Mouse (Mus musculus) G1E (cell line): ENCODE data around the gene Ipcef1.

Experiments used
- CTCF ChIP-seq: IDR thresholded peaks from 2 replicates; pipeline ENCODE4 v1.5.1; 2012; ENCODE audit warnings: low read depth, low read length, inconsistent platforms, mixed read lengths
- GATA2 ChIP-seq: IDR thresholded peaks from 2 replicates; pipeline ENCODE4 v1.6.1; 2012; ENCODE audit warnings: low read depth, low read length, inconsistent platforms, borderline replicate concordance

DNA sequence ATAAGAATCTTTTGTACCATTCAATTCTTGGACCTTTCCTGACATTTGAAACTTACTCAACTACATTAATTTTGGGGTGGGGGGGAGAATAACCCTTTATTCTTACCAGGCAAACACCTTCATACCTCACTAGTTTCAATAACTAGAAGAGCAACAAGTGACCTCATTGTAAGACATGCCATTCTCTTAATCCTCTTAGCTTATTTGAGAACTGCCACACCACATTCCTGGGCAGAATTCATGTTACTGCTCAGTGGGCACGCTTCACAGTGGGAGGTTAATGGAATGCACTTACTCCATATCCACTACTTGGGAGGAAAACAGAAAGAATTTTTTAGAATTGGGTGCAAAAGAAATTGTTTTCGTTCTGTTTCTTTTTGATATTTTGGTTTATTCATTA is 203.4 kb downstream of the Ipcef1 start:
- no peak for TF ChIP-seq CTCF
- no peak for TF ChIP-seq GATA2
